Mouse (Mus musculus) intestine, embryonic 15.5 days (tissue): ENCODE data around the gene Zfyve21. TPM values are rescaled to one million over a fixed set of nuclear protein-coding genes. Genes with fewer than 3 reads are reported as not detected.

Experiments used
- ATAC-seq: fragments of 200-750 bp; cut with Nextera tagmentation; 2 replicates; pipeline ENCODE4 v1.8.0; 2017; ENCODE audit warnings: moderate TSS enrichment, moderate library complexity
- H3K27ac ChIP-seq: fragments of 300-500 bp; sonication (generic); 2 replicates; pipeline ENCODE4 v1.5.1; 2015; ENCODE audit warnings: mild to moderate bottlenecking, inconsistent platforms
- H3K27me3 ChIP-seq: fragments of 300-500 bp; sonication (generic); replicated peaks from 2 replicates; pipeline ENCODE4 v1.6.1; 2015; ENCODE audit warnings: inconsistent platforms
- H3K36me3 ChIP-seq: fragments of 300-500 bp; sonication (generic); 2 replicates; pipeline ENCODE4 v1.6.1; 2015; ENCODE audit warnings: inconsistent platforms
- H3K4me1 ChIP-seq: fragments of 300-500 bp; sonication (generic); replicated peaks from 2 replicates; pipeline ENCODE4 v1.6.1; 2015; ENCODE audit warnings: inconsistent platforms
- H3K4me2 ChIP-seq: fragments of 300-500 bp; sonication (generic); replicated peaks from 2 replicates; pipeline ENCODE4 v1.6.1; 2015; ENCODE audit warnings: mild to moderate bottlenecking, inconsistent platforms
- H3K4me3 ChIP-seq: fragments of 300-500 bp; sonication (generic); replicated peaks from 2 replicates; pipeline ENCODE4 v1.5.1; 2015; ENCODE audit warnings: inconsistent platforms
- H3K9ac ChIP-seq: fragments of 300-500 bp; sonication (generic); 2 replicates; pipeline ENCODE4 v1.6.1; 2015; ENCODE audit warnings: inconsistent platforms
- H3K9me3 ChIP-seq: fragments of 300-500 bp; sonication (generic); 2 replicates; pipeline ENCODE4 v1.6.1; 2016; ENCODE audit warnings: inconsistent platforms
- WGBS: fragments of 180-500 bp; shearing (Covaris S2); methylation state at CpG from one replicate; pipeline ENCODE4 v1.1.7; 2015; 5-methylcytosine and 5-hydroxymethylcytosine counted together
- polyA plus RNA-seq: library from polyadenylated mRNA; unstranded; fragments of >200 nt; fragmentation: Nextera tagmentation; extraction: Ambion mirVana; gene quantifications from 2 replicates; pipeline ENCODE4 v1.2.1, GENCODE M21; 2015

Zfyve21 gene
- polyA plus RNA-seq, 1 experiment from 2014 or later = 183 TPM

- Histone ChIP-seq H3K27ac (no peak overlapping the region), H3K4me2 (no peak overlapping the region), H3K27me3 (no peaks in the 10 kb centered on the region), H3K9ac (no peak overlapping the region), H3K9me3 (no peaks in the 10 kb centered on the region), H3K4me3 (no peak overlapping the region), H3K4me1 (no peaks in the 10 kb centered on the region), H3K36me3 (peaks cover 3% of the 10 kb centered on the region)
- peak; percentile 41; the same call in 1 of the 2 replicates for ATAC-seq
- WGBS = 60% methylated on average over 10 of the region's 10 CpGs
Observed at GRCm38 (mm10) chr12:111853011-111853436, 39.1 kb downstream of the Zfyve21 start.

- no peak for ATAC-seq
- Histone ChIP-seq H3K9me3 (no peaks in the 10 kb centered on the region), H3K4me3 (no peak overlapping the region), H3K27me3 (no peaks in the 10 kb centered on the region), H3K27ac (no peak overlapping the region), H3K4me1 (no peaks in the 10 kb centered on the region), H3K4me2 (no peak overlapping the region), H3K9ac (no peak overlapping the region), H3K36me3 (peaks cover 3% of the 10 kb centered on the region)
- 69% methylated on average over 4 of the region's 4 CpGs for WGBS
Observed at GRCm38 (mm10) chr12:111853546-111853945, 39.6 kb downstream of the Zfyve21 start.

GRCm38 (mm10) chr12:111855448-111855847 is 41.5 kb downstream of the Zfyve21 start:
- H3K9me3 ChIP-seq = no peaks in the 10 kb centered on the region
- ATAC-seq = no peak
- H3K9ac ChIP-seq = no peak overlapping the region
- no peak overlapping the region for H3K27ac ChIP-seq
- no peak overlapping the region for H3K4me2 ChIP-seq
- H3K27me3 ChIP-seq = no peaks in the 10 kb centered on the region
- WGBS = 97% methylated on average over 2 of the region's 2 CpGs
- no peak overlapping the region for H3K4me3 ChIP-seq
- H3K36me3 ChIP-seq = peaks cover 6% of the 10 kb centered on the region
- no peaks in the 10 kb centered on the region for H3K4me1 ChIP-seq

- Histone ChIP-seq H3K9ac (no peak overlapping the region), H3K4me2 (no peak overlapping the region), H3K27me3 (no peaks in the 10 kb centered on the region), H3K9me3 (no peaks in the 10 kb centered on the region), H3K4me1 (no peaks in the 10 kb centered on the region), H3K4me3 (no peak overlapping the region), H3K36me3 (0 out of 2 replicates have a peak, but pooled peaks cover under 1% of the 10 kb centered on the region), H3K27ac (no peak overlapping the region)
- WGBS = 92% methylated on average over 4 of the region's 4 CpGs
- ATAC-seq = no peak
Observed at GRCm38 (mm10) chr12:111864206-111864824, 50.3 kb downstream of the Zfyve21 start.

GRCm38 (mm10) chr12:111869806-111870205 is 55.8 kb downstream of the Zfyve21 start:
- no peaks in the 10 kb centered on the region for H3K27me3 ChIP-seq
- no peak overlapping the region for H3K4me3 ChIP-seq
- H3K27ac ChIP-seq = no peak overlapping the region
- H3K4me1 ChIP-seq = no peaks in the 10 kb centered on the region
- H3K9ac ChIP-seq = no peak overlapping the region
- WGBS = 70% methylated on average over 1 of the region's 1 CpGs
- H3K4me2 ChIP-seq = no peak overlapping the region
- H3K9me3 ChIP-seq = no peaks in the 10 kb centered on the region
- ATAC-seq = no peak
- H3K36me3 ChIP-seq = no peaks in the 10 kb centered on the region

- no peak for ATAC-seq
- H3K27ac ChIP-seq = no peak overlapping the region
- H3K4me2 ChIP-seq = no peak overlapping the region
- no peaks in the 10 kb centered on the region for H3K9me3 ChIP-seq
- H3K36me3 ChIP-seq = no peaks in the 10 kb centered on the region
- WGBS = 92% methylated on average over 7 of the region's 7 CpGs
- no peak overlapping the region for H3K4me3 ChIP-seq
- H3K9ac ChIP-seq = no peak overlapping the region
- H3K27me3 ChIP-seq = no peaks in the 10 kb centered on the region
- no peaks in the 10 kb centered on the region for H3K4me1 ChIP-seq
Observed at GRCm38 (mm10) chr12:111870811-111871210, 56.8 kb downstream of the Zfyve21 start.

GRCm38 (mm10) chr12:111872079-111872478 is 58.1 kb downstream of the Zfyve21 start:
- no peaks in the 10 kb centered on the region for H3K9me3 ChIP-seq
- no peak overlapping the region for H3K4me3 ChIP-seq
- H3K4me1 ChIP-seq = no peaks in the 10 kb centered on the region
- no peak overlapping the region for H3K4me2 ChIP-seq
- H3K9ac ChIP-seq = no peak overlapping the region
- WGBS = 86% methylated on average over 5 of the region's 5 CpGs
- H3K27ac ChIP-seq = no peak overlapping the region
- ATAC-seq = no peak
- no peaks in the 10 kb centered on the region for H3K27me3 ChIP-seq
- H3K36me3 ChIP-seq = no peaks in the 10 kb centered on the region

GRCm38 (mm10) chr12:111874601-111875140 is 60.7 kb downstream of the Zfyve21 start:
- Histone ChIP-seq H3K36me3 (no peaks in the 10 kb centered on the region), H3K27me3 (no peaks in the 10 kb centered on the region), H3K4me2 (no peak overlapping the region), H3K9me3 (no peaks in the 10 kb centered on the region), H3K27ac (no peak overlapping the region), H3K4me3 (no peak overlapping the region), H3K9ac (no peak overlapping the region), H3K4me1 (no peaks in the 10 kb centered on the region)
- WGBS = 74% methylated on average over 1 of the region's 1 CpGs
- no peak for ATAC-seq

GRCm38 (mm10) chr12:111875499-111875898 is 61.5 kb downstream of the Zfyve21 start:
- H3K27me3 ChIP-seq = no peaks in the 10 kb centered on the region

GRCm38 (mm10) chr12:111878213-111878612 is 64.2 kb downstream of the Zfyve21 start:
- no peak overlapping the region for H3K27ac ChIP-seq
- no peak overlapping the region for H3K4me3 ChIP-seq
- no peak overlapping the region for H3K9ac ChIP-seq
- ATAC-seq = peak; percentile 79
- H3K36me3 ChIP-seq = no peaks in the 10 kb centered on the region
- WGBS = 22% methylated on average over 3 of the region's 3 CpGs
- no peaks in the 10 kb centered on the region for H3K9me3 ChIP-seq
- H3K27me3 ChIP-seq = no peaks in the 10 kb centered on the region
- no peaks in the 10 kb centered on the region for H3K4me1 ChIP-seq
- H3K4me2 ChIP-seq = no peak overlapping the region

More at GRCm38 (mm10) chr12:111875499-111875898, 61.5 kb downstream of the Zfyve21 start:
- no peaks in the 10 kb centered on the region for H3K36me3 ChIP-seq
- no peak overlapping the region for H3K4me3 ChIP-seq
- H3K4me2 ChIP-seq = no peak overlapping the region
- H3K9me3 ChIP-seq = no peaks in the 10 kb centered on the region
- no peak for ATAC-seq
- H3K4me1 ChIP-seq = no peaks in the 10 kb centered on the region
- H3K27ac ChIP-seq = no peak overlapping the region
- 89% methylated on average over 3 of the region's 3 CpGs for WGBS
- H3K9ac ChIP-seq = no peak overlapping the region

Other genes with a start within 250 kb of the Zfyve21 start
- 22.4 and 30.5 TPM in 2 replicates for gene Mark3, start 239.6 kb upstream of the Zfyve21 start, polyA plus RNA-seq
- 765 and 774 TPM in 2 replicates for gene Ckb, start 141.8 kb upstream of the Zfyve21 start, polyA plus RNA-seq
- 12.6 and 16.4 TPM in 2 replicates for gene Trmt61a, start 136.1 kb upstream of the Zfyve21 start, polyA plus RNA-seq
- gene Bag5, start 100.9 kb upstream of the Zfyve21 start, polyA plus RNA-seq = 46.7 and 48.7 TPM in 2 replicates
- gene Apopt1, start 100.9 kb upstream of the Zfyve21 start, polyA plus RNA-seq = 50.1 and 51.8 TPM in 2 replicates
- gene Klc1, start 55.3 kb upstream of the Zfyve21 start, polyA plus RNA-seq = 91.1 and 92.1 TPM in 2 replicates
- gene Xrcc3, start 297 bp upstream of the Zfyve21 start, polyA plus RNA-seq = 8.9 and 9.9 TPM in 2 replicates
- 19.8 and 21.7 TPM in 2 replicates for gene Ppp1r13b, start 93.9 kb downstream of the Zfyve21 start, polyA plus RNA-seq
- 924 and 941 TPM in 2 replicates for gene Atp5mpl, start 152.8 kb downstream of the Zfyve21 start, polyA plus RNA-seq
- gene Tdrd9, start 157.4 kb downstream of the Zfyve21 start, polyA plus RNA-seq = 0.46 TPM in 1 of 2 replicates, not detected in the other
- not detected in 2 replicates for gene Rd3l, start 167.1 kb downstream of the Zfyve21 start, polyA plus RNA-seq